In the genomic region with DNA sequence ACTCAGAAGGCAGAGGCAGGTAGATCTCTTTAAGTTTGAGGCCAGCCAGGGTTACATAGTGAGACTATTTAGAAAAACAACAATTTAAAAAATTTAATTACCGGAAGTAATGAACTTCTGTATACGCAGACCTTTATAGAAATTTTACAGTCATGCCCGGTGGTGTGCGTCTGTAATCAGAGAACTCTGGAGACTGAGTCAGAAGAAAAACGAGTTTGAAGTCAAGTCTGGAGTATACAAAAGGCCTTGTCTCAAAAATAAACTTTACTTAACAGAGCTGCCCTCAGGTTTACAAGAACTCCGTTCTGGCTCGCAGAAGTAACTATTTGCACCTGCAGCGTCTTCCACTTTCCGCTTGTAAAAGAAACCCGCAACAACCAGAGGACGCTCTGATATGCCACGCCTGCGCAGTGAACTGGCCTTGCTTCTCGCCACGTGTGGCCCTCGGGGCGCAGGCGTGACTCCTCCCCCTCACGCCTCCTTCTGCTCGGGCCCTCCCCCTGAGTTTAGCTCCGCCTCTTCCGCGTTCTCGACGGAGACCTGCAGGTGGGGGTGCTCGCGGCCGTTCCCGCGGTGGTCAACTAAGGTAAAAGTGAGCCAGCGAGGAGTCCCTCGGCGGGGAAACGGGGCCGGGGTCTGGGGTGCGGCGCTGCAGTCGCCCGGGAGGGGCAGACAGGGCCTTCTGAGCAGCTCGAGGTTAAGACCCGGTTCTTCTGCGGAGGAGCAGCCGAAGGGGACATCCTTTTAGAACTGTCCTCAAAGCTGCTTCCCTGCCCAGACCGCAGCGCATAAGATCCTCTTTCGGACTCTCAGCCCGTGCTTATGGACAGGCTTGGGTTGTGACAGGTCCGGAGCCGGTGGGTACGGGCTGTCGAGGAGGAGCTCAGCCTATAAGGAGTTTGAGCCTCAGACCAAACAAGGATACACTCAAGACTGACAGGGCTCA, we compare ENCODE assay signal across 8 mouse cellular contexts. TPM values are rescaled to one million over a fixed set of nuclear protein-coding genes. Genes with fewer than 3 reads are reported as not detected.
A peak's percentile ranks its signal among the peaks of the same experiment; 100 is the strongest.
DNase-seq lines count a peak whose midpoint lies in the region; ATAC-seq lines count a peak whose summit lies in the region.

A gene (plus strand): TSS at position 503 of the 946 bp plus-strand sequence.

- peak; percentile 95 for DNase-seq in adipocyte (ENCODE audit: low spot score)
- DNase-seq in embryo, embryonic 10 days (ENCODE audit: low spot score), result peak; percentile 98
- DNase-seq in gastrocnemius, postnatal 14 days, result peak; percentile 94
- peak; percentile 88 to 95 for DNase-seq in left cerebral cortex, postnatal 10 days (ENCODE audit: extremely low spot score in 1 of 2, low spot score in 2 of 2)
- peak; percentile 87 for DNase-seq in right cerebral cortex, postnatal 25 days
- peak; percentile 88 to 94 for DNase-seq in urinary bladder, postnatal 4 days (ENCODE audit: low spot score in 2 of 2)

- peak; percentile 97 for ATAC-seq in inflammation-experienced regulatory T-cells, adult 6 months
- peak; percentile 98 for ATAC-seq in megakaryocyte-erythroid progenitor cell, adult 5-6 weeks (replicated peaks; ENCODE audit: low FRiP score, low TSS enrichment, poor library complexity, severe bottlenecking)

- intact Hi-C loops in gastrocnemius, postnatal 14 days (cut with DNase I; ENCODE audit: low total_unique reads), result no loop called here
- intact Hi-C loops in left cerebral cortex, postnatal 10 days (cut with DNase I), result no loop called here

RNA-seq across cellular contexts. Expression of the gene that starts here (rescaled TPM):
- total RNA-seq in gastrocnemius, postnatal 14 days (2021), result 10 to 100 TPM; 23.8 to 25.4 TPM
- polyA plus RNA-seq in inflammation-experienced regulatory T-cells, adult 6 months (2017; shearing (Covaris generic)), result 10 to 100 TPM; 34.8 to 45.1 (median 41.8) TPM
- total RNA-seq in left cerebral cortex, postnatal 10 days (2021), result 10 to 100 TPM; 42.9 to 44.9 TPM
- 31.4 and 41.8 TPM in 2 replicates for total RNA-seq in megakaryocyte-erythroid progenitor cell, adult 5-6 weeks (2014; fragmentation: Nextera tagmentation)
- total RNA-seq in megakaryocyte-erythroid progenitor cell, adult 5-6 weeks (2017), result 57.6 and 58.8 TPM in 2 replicates

Comparison
In these comparisons a context has a peak if more than half of its experiments do, and no peak if none do; other contexts are left out.
1. Peak in every context shown above with its lines: DNase-seq and ATAC-seq.